ENCODE assay signal across 26 mouse cellular contexts in the genomic region with DNA sequence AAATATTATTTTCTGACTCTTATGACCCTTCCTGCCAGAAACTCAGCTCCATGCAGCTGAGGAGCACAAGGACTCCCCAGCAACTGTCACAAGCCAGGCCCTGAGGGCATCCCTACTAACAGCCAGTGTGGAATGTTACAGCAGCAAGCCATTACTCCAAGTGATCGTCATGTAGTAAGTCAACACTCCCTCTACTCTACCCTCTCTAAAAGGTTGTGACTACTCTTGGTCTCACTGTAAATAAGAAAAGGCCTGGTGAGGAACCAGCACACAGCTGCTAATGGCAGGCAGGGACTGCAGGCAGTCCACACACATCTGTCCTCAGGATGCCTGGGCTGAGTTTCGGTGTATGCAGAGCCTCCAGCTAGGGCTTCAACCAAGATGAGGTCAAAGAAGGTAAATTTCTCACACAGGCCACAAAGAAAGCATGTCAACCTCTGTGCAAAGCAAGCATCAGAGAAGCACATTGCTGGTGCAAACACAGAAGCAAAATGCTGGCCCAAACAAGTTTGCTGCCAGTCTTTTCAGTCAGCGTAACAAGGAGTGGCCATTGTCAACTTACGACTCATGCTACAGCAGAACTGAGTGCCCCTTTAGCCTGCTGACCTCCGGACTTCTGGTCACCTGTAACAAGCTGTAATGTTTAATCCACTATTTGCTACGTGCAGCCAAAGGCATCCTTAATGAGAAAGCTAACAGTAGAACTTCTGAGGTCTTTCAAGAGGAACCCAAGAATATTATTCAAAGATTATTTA.
DNase-seq lines count a peak whose midpoint lies in the region; ATAC-seq and TF ChIP-seq lines count a peak whose summit lies in the region.
"Had no signal": no experiment of that assay in that cellular context is flagged by ENCODE, and none has a peak within 500 bp of the region (broad histone marks: within the 10 kb centered on the region; RNA-seq: fewer than 3 reads in every experiment).

No protein-coding gene starts in this region.

- no peak overlapping the region for H3K4me2 ChIP-seq in midbrain, postnatal 0 days (ENCODE audit: low read depth, low read length, poor library complexity, severe bottlenecking)
- H3K4me2 ChIP-seq: forebrain, embryonic 13.5 days; hindbrain, embryonic 14.5 days; liver, embryonic 11.5 days; stomach, embryonic 15.5 days had no signal

- no peaks in the 10 kb centered on the region for H3K4me1 ChIP-seq in midbrain, postnatal 0 days (ENCODE audit: insufficient read depth, low read length)
- H3K4me1 ChIP-seq: forebrain, embryonic 13.5 days; heart, embryonic 10.5 days; limb, embryonic 10.5 days; stomach, embryonic 15.5 days had no signal

- H3K9me3 ChIP-seq in midbrain, postnatal 0 days (ENCODE audit: low read length) = no peaks in the 10 kb centered on the region
- H3K9me3 ChIP-seq: forebrain, embryonic 13.5 days; heart, embryonic 10.5 days; limb, embryonic 10.5 days; stomach, embryonic 15.5 days had no signal

- H3K4me3 ChIP-seq in midbrain, postnatal 0 days (ENCODE audit: low read depth, low read length) = no peak overlapping the region
- H3K4me3 ChIP-seq: forebrain, embryonic 13.5 days; heart, embryonic 10.5 days; left cerebral cortex, adult 2 months; limb, embryonic 10.5 days; stomach, embryonic 15.5 days had no signal

- H3K9ac ChIP-seq in midbrain, postnatal 0 days (replicated peaks; ENCODE audit: low read length, poor library complexity, severe bottlenecking) = no peak overlapping the region
- H3K9ac ChIP-seq: forebrain, embryonic 13.5 days; hindbrain, embryonic 14.5 days; liver, postnatal 0 days; stomach, embryonic 15.5 days had no signal

- DNase-seq in adrenal gland, adult (ENCODE audit: inconsistent age in 2 of 2, low spot score in 1 of 2) = peak; percentile 49 to 75
- DNase-seq in adrenal gland, postnatal 14 days = no peak
- DNase-seq in urinary bladder, postnatal 36 days (ENCODE audit: low spot score in 2 of 2) = peak; percentile 13
- no peak for DNase-seq in urinary bladder, postnatal 4 days (ENCODE audit: low spot score in 2 of 2)
- peak; percentile 48 for DNase-seq in kidney, postnatal 10 days
- no peak for DNase-seq in midbrain, postnatal 0 days (ENCODE audit: low spot score)
- no peak for DNase-seq in cerebellum, postnatal 36 days
- DNase-seq in natural killer cell, adult 2 months (ENCODE audit: low spot score in 2 of 2) = no peak
- DNase-seq: cerebellum, adult 11-12 months; cerebellum, postnatal 10 days; heart, postnatal 4 days; layer of hippocampus, adult 9-11 months; liver, postnatal 0 days; thymus, adult 18-20 months; thymus, postnatal 4 days had no signal

- H3K27ac ChIP-seq in midbrain, postnatal 0 days (ENCODE audit: low read depth, low read length) = no peak overlapping the region
- H3K27ac ChIP-seq: forebrain, embryonic 13.5 days; heart, embryonic 10.5 days; hindbrain, embryonic 14.5 days; left cerebral cortex, adult 2 months; limb, embryonic 10.5 days; macrophage; stomach, embryonic 15.5 days had no signal

- H3K36me3 ChIP-seq in midbrain, postnatal 0 days (ENCODE audit: insufficient read depth, low read length) = no peaks in the 10 kb centered on the region
- H3K36me3 ChIP-seq: heart, embryonic 10.5 days; limb, embryonic 10.5 days; stomach, embryonic 15.5 days had no signal

- WGBS in midbrain, postnatal 0 days = 84% methylated on average over 6 of the region's 6 CpGs

- H3K27me3 ChIP-seq in midbrain, postnatal 0 days (ENCODE audit: insufficient read depth, low read length) = no peaks in the 10 kb centered on the region
- H3K27me3 ChIP-seq: forebrain, embryonic 13.5 days; stomach, embryonic 15.5 days had no signal

- no peak for TF ChIP-seq CTCF in midbrain, postnatal 0 days (IDR thresholded peaks at IDR 0.05)

- ATAC-seq in midbrain, postnatal 0 days (ENCODE audit: low FRiP score) = no peak
- ATAC-seq: CD4-positive, CD25-positive, alpha-beta regulatory T cell, adult 4 months; forebrain, embryonic 13.5 days; inflammation-experienced regulatory T-cells, adult 6 months; liver, postnatal 0 days; lung, postnatal 0 days had no signal

Comparison
In these comparisons a context has a peak if more than half of its experiments do, and no peak if none do; other contexts are left out.
1. DNase-seq: peak in adrenal gland, adult (2 of 2), urinary bladder, postnatal 36 days (2 of 2) and kidney, postnatal 10 days (single experiment); none in adrenal gland, postnatal 14 days (single experiment), urinary bladder, postnatal 4 days (0 of 2), midbrain, postnatal 0 days (single experiment), cerebellum, postnatal 36 days (0 of 2) and natural killer cell, adult 2 months (0 of 2).